Mouse (Mus musculus) layer of hippocampus, adult 18-20 months (tissue): ENCODE data around the gene Mat2a. TPM values are rescaled to one million over a fixed set of nuclear protein-coding genes. Genes with fewer than 3 reads are reported as not detected.
"Not testable (repeated sequence)": the region's sequence is repeated elsewhere in the genome, so short reads cannot be mapped to it uniquely, and the experiment has no call there.

Experiments used
- DNase-seq, 2 experiments: peaks; one replicate each; pipeline ENCODE4 v3.0.0; 2022; ENCODE audit warnings: low spot score in 2 of 2
- long read RNA-seq: library from polyadenylated mRNA; stranded (forward); transcript quantifications from one replicate; pipeline ENCODE4 v2.0.0, GENCODE M21; 2021
- total RNA-seq, 2 experiments: library from RNA; stranded (reverse); gene quantifications; 2 replicates each; pipeline ENCODE4 v1.2.3; 2021

Mat2a gene
- total RNA-seq: 100 to 1,000 TPM; 193 to 211 TPM
- long read RNA-seq, transcript Mat2a-202 (8 exons, 3,387 nt): minor isoform, 107 of 333 reads
- long read RNA-seq, transcript Mat2a-201 (9 exons, 2,804 nt): major isoform, 193 of 333 reads
- long read RNA-seq, partial matches to known transcripts: 10 of 333 reads
- long read RNA-seq, other reads (novel, unspliced or antisense): 22 of 333 reads

DNA sequence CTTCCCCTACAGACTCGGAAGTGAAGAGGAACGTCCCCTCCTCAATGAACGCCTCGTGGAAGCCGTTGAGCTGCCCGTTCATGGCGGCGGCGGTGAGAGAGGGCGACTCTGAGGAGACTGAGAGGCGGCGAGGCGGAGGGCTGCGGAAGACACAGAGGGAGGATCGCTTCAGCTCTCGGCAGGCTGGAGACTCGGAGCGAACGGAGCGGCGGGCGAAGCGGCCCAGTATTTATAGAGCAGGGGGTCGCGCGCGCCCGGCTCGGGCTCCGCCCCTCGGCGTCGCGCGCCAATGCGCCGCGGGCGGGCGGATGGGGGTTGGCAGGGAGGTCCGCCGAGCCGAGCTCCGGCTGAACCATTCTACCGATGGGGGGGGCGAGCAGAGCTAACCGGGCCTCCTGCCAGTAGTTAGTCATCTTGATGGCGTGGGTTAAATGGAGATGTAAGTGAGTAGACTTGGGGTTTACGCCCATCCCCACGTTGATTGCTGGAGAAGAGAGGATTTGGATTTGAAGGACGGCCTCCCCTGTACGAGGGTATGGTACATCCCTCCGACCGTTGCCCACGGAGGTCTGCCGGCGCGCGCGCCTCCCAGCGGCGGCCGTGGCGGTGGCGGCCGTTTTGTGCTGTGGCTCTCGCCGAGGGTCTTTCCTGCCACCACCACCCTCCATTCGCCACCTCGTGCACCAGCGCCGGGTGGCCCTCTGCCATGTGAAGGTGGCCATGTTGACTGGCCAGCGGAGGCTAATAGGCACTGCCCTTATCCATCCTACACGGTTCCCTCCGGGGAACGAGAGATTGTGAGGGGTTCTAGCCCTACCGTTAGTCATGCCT lies at the start of gene Mat2a:
Mat2a (minus strand) TSS at position 204 of the 831 bp plus-strand sequence.
- DNase-seq: peak; percentile 95 to 98

DNA sequence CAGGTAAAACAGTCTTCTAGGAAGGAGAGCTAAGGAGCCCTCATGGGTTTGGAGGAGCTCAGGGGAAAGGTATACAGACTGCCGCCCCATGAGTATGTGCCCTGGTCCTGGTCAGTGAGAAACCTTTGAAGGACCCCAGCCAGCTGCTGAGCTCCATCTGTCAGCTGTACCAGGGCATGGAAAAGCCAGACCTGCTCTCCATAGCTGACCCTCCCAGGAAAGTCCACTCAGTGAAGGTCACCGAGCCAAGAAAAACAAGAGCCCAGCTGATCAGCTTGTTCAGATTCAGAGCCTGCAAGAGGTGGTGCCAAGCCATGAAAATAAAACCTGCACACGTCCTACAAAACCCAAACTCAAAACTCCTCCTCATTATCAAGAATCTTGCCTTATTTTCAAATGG lies 49.5 kb upstream of the Mat2a start:
- no peak for DNase-seq

GRCm38 (mm10) chr6:72487282-72487681 lies 47.9 kb upstream of the Mat2a start:
- no peak for DNase-seq

- DNase-seq: no peak
Measured at GRCm38 (mm10) chr6:72486307-72486706, 46.9 kb upstream of the Mat2a start.

DNA sequence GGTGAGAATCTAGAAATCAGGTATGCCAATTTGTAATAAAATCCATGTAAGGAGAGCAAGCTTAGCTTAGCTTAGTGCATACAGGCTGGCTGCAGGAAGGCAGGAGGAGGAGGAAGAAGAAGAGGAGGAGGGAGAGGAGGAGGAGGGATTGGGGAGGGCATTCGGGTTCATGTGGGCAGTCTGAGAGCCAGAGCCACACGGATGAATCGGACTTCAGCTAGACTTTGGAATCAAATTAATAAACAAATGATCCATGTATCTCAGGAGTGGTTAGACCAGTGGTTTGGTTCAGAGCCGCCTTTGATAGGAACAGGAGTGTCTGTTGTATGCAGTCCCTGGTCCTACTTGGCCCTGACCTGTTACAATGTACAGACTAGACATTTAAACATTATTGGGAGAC lies 45.5 kb upstream of the Mat2a start:
- no peak for DNase-seq

DNA sequence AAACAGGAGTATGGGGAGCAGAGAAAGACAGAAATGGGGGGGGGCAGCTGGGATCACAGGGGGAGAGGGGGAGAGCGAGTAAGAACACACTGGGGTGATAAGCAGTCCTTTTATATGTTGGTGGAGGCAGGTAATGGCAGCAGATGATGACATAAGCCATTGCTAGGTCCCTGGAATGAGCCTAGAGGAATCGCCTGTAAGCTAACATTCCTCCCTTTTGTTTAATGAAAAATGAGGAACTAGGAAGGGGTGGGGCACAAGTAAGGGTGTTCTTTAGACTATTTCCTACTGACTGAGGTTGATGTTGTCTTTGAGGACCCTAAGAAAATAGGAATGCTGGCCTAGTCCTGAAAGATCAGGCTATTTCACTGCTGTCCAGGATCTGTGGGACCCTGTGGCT lies 42.8 kb upstream of the Mat2a start:
- no peak for DNase-seq

DNA sequence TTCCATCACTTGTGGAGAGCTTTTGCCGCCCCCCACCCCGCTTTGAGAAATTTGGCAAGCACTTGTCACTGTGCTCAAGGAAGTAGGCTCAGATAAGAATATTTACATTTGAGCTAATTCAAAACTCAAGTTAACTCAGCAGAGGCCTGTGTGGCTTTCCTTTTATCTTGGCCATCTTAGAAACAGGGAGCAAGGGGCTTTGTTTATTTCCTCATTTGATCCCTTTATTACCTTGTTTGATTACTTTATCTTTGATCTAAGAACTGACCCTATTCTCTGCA lies 41.0 kb upstream of the Mat2a start:
- DNase-seq: no peak

DNA sequence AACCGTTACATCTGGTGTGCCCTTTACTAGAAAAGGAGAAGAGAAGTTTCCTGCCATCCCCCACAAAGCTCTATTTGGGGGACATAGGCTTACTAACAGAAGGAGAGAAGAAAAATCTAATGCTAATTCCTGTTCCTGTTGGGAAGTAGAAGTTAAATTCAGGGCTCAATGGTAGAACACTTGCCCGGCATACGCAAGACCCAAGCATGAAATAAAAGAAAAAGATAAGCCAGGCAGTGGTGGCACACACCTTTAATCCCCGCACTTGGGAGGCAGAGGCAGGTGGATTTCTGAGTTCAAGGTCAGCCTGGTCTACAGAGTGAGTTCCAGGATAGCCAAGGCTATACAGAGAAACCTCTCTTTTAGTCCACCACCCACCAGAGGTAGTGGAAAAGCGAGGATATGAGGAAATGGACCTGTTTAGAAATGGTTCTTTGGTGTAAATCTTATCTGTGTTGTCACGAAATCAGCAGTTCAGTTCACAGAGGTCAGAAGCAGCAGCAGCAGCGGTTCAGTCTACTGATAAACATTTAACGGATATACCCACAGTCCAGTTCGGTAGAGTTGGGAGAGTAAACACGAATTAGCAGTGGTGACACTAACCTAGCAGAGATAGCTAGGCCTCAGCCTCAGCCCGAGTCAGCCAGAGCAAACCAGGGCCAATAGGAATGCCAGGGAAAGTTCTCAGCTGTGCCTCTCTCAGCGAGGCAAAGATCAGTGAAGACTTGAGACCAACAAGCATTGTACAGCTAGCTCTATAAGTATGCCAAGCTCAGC lies 40.5 kb upstream of the Mat2a start:
- DNase-seq: no peak

GRCm38 (mm10) chr6:72478691-72479090 lies 39.3 kb upstream of the Mat2a start:
- DNase-seq: not testable (repeated sequence)

DNA sequence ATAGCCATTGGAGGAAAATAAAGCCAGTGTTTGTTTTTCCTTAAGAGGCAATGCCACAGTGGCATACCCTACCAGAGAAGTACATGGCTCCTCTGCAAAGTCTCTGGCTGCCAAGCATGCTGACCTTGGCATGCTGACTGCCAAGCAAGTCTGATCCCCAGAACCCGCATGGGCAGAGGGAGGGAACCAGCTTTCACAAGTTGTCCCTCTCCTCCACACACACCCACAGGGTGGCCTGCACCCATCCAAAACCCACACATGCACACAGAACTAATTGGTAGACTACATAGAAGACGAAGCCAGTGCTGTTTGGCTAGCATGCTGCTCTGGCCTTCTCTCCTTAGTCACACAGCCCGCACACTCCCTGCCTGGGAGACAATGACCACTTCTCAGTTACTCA lies 38.3 kb upstream of the Mat2a start:
- peak in 1 of 2 experiments; percentile 10 for DNase-seq

- DNase-seq: no peak
Measured at GRCm38 (mm10) chr6:72476836-72477235, 37.5 kb upstream of the Mat2a start.

- peak; percentile 72 to 80 for DNase-seq
Measured at GRCm38 (mm10) chr6:72475221-72475985, 36.0 kb upstream of the Mat2a start.

GRCm38 (mm10) chr6:72473264-72474041 lies 34.1 kb upstream of the Mat2a start:
- DNase-seq: no peak

- DNase-seq: no peak
Measured at GRCm38 (mm10) chr6:72466171-72466570, 26.8 kb upstream of the Mat2a start.

- no peak for DNase-seq
Measured at GRCm38 (mm10) chr6:72465361-72466157, 26.2 kb upstream of the Mat2a start.

- not testable (repeated sequence) for DNase-seq
Measured at GRCm38 (mm10) chr6:72462550-72463257, 23.3 kb upstream of the Mat2a start.

DNA sequence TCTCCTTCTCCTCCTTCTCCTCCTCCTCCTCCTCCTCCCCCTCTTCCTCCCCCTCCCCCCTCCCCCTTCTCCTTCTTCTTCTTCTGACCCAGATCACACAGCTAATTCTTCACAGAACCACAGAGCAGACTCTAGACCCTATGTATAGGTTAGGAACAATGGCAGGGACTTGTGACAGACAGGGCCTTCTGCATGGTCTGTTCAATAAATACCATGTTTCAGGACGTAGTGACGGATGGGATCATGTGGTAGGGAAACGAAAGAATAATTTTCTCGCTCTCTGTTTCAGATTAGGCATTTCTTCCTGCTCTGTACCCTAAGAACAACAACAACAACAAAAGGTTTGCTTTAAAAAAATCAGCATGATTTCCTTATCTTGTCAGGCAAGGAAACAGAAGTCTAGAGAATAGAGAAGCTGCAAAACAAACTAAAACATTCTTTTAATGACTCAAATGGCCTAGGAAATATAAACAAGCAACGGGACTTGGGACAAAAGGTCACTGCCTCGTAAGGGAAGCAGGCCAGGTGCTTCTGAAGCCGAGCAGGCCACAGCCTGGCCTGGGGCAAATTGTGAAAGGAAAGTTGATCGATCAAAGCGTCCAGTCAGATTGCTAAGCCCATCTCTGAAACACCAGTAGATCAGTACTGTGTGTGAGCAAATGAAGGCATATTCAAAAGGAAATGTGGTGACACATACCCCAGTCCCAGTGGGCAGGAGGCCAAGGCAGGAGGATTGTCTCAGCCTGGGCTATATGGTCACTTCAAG lies 20.9 kb upstream of the Mat2a start:
- no peak for DNase-seq

DNA sequence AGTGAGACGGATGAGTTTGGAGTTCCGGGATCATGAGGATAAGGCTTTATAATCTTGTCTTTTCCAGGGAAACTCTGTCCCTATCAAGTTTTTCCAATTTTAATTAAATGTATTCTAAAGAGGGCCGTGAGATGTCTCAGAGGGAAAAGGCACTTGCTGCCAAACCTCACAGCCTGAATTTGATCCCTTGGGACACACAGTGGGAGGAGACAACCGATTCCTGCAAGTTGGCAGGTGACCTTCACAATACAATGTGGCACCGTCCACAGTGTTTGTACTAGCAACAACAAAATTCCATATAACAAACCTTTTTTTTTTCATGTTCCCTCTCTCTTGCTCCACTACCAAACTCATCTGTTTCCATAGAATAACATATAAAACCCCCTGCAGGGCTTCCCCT lies 19.6 kb upstream of the Mat2a start:
- DNase-seq: no peak
